Mouse (Mus musculus) ES-Bruce4 (cell line): ENCODE measurements at regions not wholly inside any gene's neighbourhood (a gene's known extent, or its start where the extent isn't known, plus 50 kb on each side); places are given as distances from the start of the nearest gene placed in this dataset.

Experiments
- H3K27ac ChIP-seq: 2 replicates; pipeline ENCODE4 v1.5.1; 2012; ENCODE audit warnings: low read length, inconsistent platforms; ENCODE audit not compliant: insufficient read depth
- H3K27me3 ChIP-seq: 2 replicates; pipeline ENCODE4 v1.6.1; 2012; ENCODE audit warnings: mild to moderate bottlenecking, low read length, inconsistent platforms; ENCODE audit not compliant: control insufficient read depth, poor library complexity, insufficient read depth, severe bottlenecking
- H3K36me3 ChIP-seq: 2 replicates; pipeline ENCODE4 v1.6.1; 2012; ENCODE audit warnings: inconsistent platforms, mild to moderate bottlenecking, low read length, moderate library complexity; ENCODE audit not compliant: control insufficient read depth, poor library complexity, insufficient read depth, severe bottlenecking
- H3K4me1 ChIP-seq: one replicate; pipeline ENCODE4 v1.8.1; 2011; ENCODE audit warnings: low read length; ENCODE audit not compliant: control insufficient read depth, insufficient read depth
- H3K4me3 ChIP-seq: 2 replicates; pipeline ENCODE4 v1.5.1; 2011; ENCODE audit warnings: low read depth, mild to moderate bottlenecking, low read length
- H3K9ac ChIP-seq: 2 replicates; pipeline ENCODE4 v1.6.1; 2012; ENCODE audit warnings: low read depth, mild to moderate bottlenecking, inconsistent platforms; ENCODE audit not compliant: poor library complexity, severe bottlenecking
- H3K9me3 ChIP-seq: replicated peaks from 2 replicates; pipeline ENCODE4 v1.6.1; 2012; ENCODE audit warnings: mild to moderate bottlenecking, low read length, inconsistent platforms; ENCODE audit not compliant: control insufficient read depth, poor library complexity, insufficient read depth, severe bottlenecking
- CTCF ChIP-seq: IDR thresholded peaks from one replicate; pipeline ENCODE4 v1.8.1; 2011; ENCODE audit warnings: low read depth, low read length
- EP300 ChIP-seq: IDR thresholded peaks from 2 replicates; pipeline ENCODE4 v1.6.1; 2011; ENCODE audit warnings: low read depth, low read length; ENCODE audit not compliant: insufficient read depth
- POLR2A ChIP-seq: IDR thresholded peaks from one replicate; pipeline ENCODE4 v1.8.1; 2011; ENCODE audit warnings: low read length; ENCODE audit not compliant: insufficient read depth

- Histone ChIP-seq H3K36me3 (no peaks in the 10 kb centered on the region), H3K4me3 (no peak overlapping the region), H3K27me3 (no peaks in the 10 kb centered on the region), H3K4me1 (no peaks in the 10 kb centered on the region), H3K9me3 (no peaks in the 10 kb centered on the region), H3K9ac (no peak overlapping the region), H3K27ac (no peak overlapping the region)
- TF ChIP-seq EP300 (no peak), CTCF (peak; percentile 41)
Measured at GRCm38 (mm10) chr11:114283208-114283607, 216.4 kb upstream of the Sdk2 start.

GRCm38 (mm10) chr11:114282566-114282965 lies 215.7 kb upstream of the Sdk2 start:
- H3K27me3 ChIP-seq: no peaks in the 10 kb centered on the region
- no peak overlapping the region for H3K9ac ChIP-seq
- H3K36me3 ChIP-seq: no peaks in the 10 kb centered on the region
- TF ChIP-seq EP300: no peak
- no peak for TF ChIP-seq POLR2A
- TF ChIP-seq CTCF: no peak
- no peak overlapping the region for H3K4me3 ChIP-seq
- H3K9me3 ChIP-seq: no peaks in the 10 kb centered on the region
- H3K27ac ChIP-seq: no peak overlapping the region
- H3K4me1 ChIP-seq: no peaks in the 10 kb centered on the region

DNA sequence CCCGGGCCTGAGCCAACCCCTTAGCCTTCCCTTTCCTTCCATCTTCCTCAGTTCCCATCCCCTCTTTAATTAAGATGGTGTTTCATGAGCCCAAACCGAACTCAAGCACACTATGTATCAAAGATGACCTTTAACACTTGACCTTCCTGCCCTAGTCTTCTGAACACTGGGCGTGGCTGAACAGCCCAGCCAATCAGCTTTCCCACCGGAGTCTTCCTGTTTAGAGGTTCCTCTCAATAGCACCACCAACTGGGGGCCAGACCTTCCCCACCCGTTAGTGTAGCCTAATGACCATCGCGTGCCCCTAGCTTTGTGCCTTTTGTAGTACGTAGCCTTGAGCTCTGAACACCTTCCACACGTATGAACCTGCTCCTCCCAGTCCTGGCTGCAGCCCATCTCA lies 215.0 kb upstream of the Sdk2 start:
- no peaks in the 10 kb centered on the region for H3K27me3 ChIP-seq
- H3K4me3 ChIP-seq: no peak overlapping the region
- H3K36me3 ChIP-seq: no peaks in the 10 kb centered on the region
- TF ChIP-seq CTCF: no peak
- TF ChIP-seq POLR2A: no peak
- no peak for TF ChIP-seq EP300
- H3K9me3 ChIP-seq: no peaks in the 10 kb centered on the region
- H3K27ac ChIP-seq: no peak overlapping the region
- no peak overlapping the region for H3K9ac ChIP-seq
- H3K4me1 ChIP-seq: no peaks in the 10 kb centered on the region

DNA sequence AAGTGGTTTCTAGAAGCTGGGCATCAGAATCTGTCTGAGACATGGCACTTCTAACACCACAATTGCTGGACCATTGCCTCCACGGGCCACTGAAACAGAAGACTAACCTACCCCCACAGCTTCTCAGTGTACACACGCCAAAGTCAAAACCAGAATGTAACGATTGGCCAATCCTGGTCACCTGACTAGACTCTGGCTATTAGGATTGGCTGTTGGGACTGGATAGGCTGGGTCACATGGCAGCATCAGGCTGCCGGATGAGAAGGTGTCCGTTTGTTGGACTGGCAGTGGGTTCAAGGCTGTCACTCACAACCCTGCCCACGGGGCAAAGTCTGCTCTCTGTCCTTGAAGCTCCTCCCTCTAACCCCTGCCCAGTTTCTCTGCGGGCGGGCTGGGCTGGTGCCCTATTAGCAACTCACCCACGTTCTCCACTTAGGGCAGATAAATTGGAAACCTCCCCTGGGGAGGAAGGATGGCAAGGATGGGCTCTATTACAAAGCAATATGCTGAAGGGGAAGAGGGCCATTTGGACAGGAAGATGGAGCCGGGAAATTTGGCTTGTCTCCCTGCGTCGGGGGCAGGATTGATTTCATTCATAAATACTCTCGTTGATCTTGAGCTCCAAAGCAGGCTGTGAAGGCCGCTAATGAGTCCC lies 214.3 kb upstream of the Sdk2 start:
- TF ChIP-seq CTCF (no peak), POLR2A (no peak), EP300 (no peak)
- Histone ChIP-seq H3K4me1 (no peaks in the 10 kb centered on the region), H3K9me3 (no peaks in the 10 kb centered on the region), H3K9ac (no peak overlapping the region), H3K4me3 (no peak overlapping the region), H3K36me3 (no peaks in the 10 kb centered on the region), H3K27ac (no peak overlapping the region), H3K27me3 (no peaks in the 10 kb centered on the region)

DNA sequence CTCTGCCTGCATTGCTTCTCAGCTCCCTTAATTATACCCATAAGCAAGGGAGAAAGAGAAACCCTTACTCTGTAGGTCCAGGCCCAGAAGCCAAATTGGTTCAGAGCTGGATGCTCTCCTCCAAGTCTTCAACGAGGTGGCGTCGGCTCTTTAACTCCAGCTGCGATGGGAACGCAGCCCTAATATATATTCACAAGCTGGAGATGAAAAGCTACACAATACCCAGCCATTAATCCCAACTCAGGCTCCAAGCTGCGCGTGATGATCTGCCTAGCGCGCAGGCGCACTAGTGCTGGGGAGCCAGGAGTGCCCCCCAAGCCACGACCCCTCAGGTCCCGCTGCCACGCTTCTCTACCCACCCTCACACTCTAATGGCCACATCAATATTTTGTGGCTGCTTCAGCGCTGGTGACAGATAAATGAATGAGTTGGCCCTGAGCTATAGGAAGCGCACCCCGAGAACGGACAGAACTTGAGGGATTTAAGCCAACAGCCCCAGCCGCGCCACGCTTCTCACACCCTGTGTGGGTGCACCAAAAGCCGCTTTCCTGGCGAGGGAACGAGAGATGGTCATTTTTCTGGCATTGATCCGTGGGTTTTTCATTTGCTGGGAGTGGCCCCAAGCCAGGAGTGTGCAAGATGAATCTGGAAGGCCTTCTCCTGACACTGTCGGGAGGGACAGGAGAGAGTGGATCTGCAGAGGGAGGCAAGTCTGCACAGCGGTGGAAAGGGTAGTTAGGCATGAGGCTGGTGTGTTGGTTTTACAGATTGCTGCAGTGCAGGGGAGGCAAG lies 210.9 kb upstream of the Sdk2 start:
- Histone ChIP-seq H3K27ac (no peak overlapping the region), H3K9ac (no peak overlapping the region), H3K4me3 (no peak overlapping the region), H3K9me3 (no peaks in the 10 kb centered on the region), H3K36me3 (no peaks in the 10 kb centered on the region), H3K27me3 (no peaks in the 10 kb centered on the region), H3K4me1 (no peaks in the 10 kb centered on the region)
- TF ChIP-seq POLR2A (no peak), CTCF (no peak), EP300 (no peak)
